Mouse (Mus musculus) mouse embryonic stem cell (cell line): ENCODE measurements around the gene Gm11549.

Source experiments
- in situ Hi-C, 2 experiments: fragments of 300-500 bp; cut with MboI; formaldehyde crosslinking; loops; 1 replicate in 1 of 2; 3 replicates in 1 of 2; pipeline ENCODE4 v1.14.3; 2019 to 2020; ENCODE audit warnings: low sequenced_read_pairs in 2 of 2, low pct_unique_long_range_greater_than_20kb in 1 of 2, mixed read lengths in 1 of 2; ENCODE audit not compliant: unreplicated experiment in 1 of 2

Gm11549 gene

GRCm38 (mm10) chr3:36465538-36465937, 56.1 kb downstream of the Gm11549 start:
- in situ Hi-C loops: no loop called here
